Mouse (Mus musculus) spleen, adult 2 months (tissue): Measurements from ENCODE around the gene Ackr4. TPM values are rescaled to one million over a fixed set of nuclear protein-coding genes. Genes with fewer than 3 reads are reported as not detected.

Experiments
- DNase-seq, 2 experiments: peaks; one replicate each; pipeline versions ENCODE4 v3.0.0 to v3.0.0-alpha.2; 2012 to 2021; ENCODE audit warnings: low spot score in 2 of 2, low read depth in 1 of 2
- H3K27ac ChIP-seq: fragments of 200-500 bp; 2 replicates; pipeline ENCODE4 v1.5.1; 2012; ENCODE audit warnings: low read length, inconsistent platforms; ENCODE audit not compliant: insufficient read depth
- H3K27me3 ChIP-seq: fragments of 200-500 bp; 2 replicates; pipeline ENCODE4 v1.6.1; 2012; ENCODE audit warnings: mild to moderate bottlenecking, moderate library complexity, low read length, inconsistent platforms; ENCODE audit not compliant: control insufficient read depth, insufficient read depth
- H3K36me3 ChIP-seq: fragments of 200-500 bp; 2 replicates; pipeline ENCODE4 v1.6.1; 2012; ENCODE audit warnings: mild to moderate bottlenecking, low read length, inconsistent platforms; ENCODE audit not compliant: control insufficient read depth, insufficient read depth
- H3K4me1 ChIP-seq: fragments of 200-500 bp; 2 replicates; pipeline ENCODE4 v1.6.1; 2011; ENCODE audit warnings: inconsistent platforms; ENCODE audit not compliant: control insufficient read depth, insufficient read depth, insufficient read length
- H3K4me3 ChIP-seq: fragments of 200-500 bp; 2 replicates; pipeline ENCODE4 v1.5.1; 2011; ENCODE audit warnings: mild to moderate bottlenecking, inconsistent platforms; ENCODE audit not compliant: insufficient read depth, insufficient read length; ENCODE audit errors: extremely low read depth
- CTCF ChIP-seq: fragments of 200-500 bp; IDR thresholded peaks from 2 replicates; pipeline ENCODE4 v1.5.1; 2011; ENCODE audit warnings: mild to moderate bottlenecking, inconsistent platforms; ENCODE audit not compliant: insufficient read depth, insufficient read length, insufficient replicate concordance; ENCODE audit errors: extremely low read depth
- POLR2A ChIP-seq: fragments of 200-500 bp; IDR thresholded peaks from 2 replicates; pipeline ENCODE4 v1.6.1; 2011; ENCODE audit warnings: low read depth, low read length, inconsistent platforms
- WGBS: fragments of 180-500 bp; shearing (Covaris S2); methylation state at CpG from one replicate; pipeline ENCODE4 v1.1.7; 2018; 5-methylcytosine and 5-hydroxymethylcytosine counted together
- polyA plus RNA-seq: library from polyadenylated mRNA; depleted of rRNA; stranded (reverse); fragments of >200 nt; gene quantifications from 2 replicates; pipeline ENCODE4 v1.2.3, GENCODE M21; 2012

The Ackr4 gene
- polyA plus RNA-seq, 1 experiment: 1.6 TPM

- TF ChIP-seq POLR2A (no peak), CTCF (no peak)
These were observed 13.6 kb upstream of the Ackr4 start for GRCm38 (mm10) chr9:104140351-104140750.

GRCm38 (mm10) chr9:104130141-104130755, 3.5 kb upstream of the Ackr4 start:
- DNase-seq: no peak
- no peaks in the 10 kb centered on the region for H3K27me3 ChIP-seq
- no peak overlapping the region for H3K4me3 ChIP-seq
- H3K36me3 ChIP-seq: no peaks in the 10 kb centered on the region
- no peaks in the 10 kb centered on the region for H3K4me1 ChIP-seq
- 88% methylated on average over 9 of the region's 9 CpGs for WGBS
- H3K27ac ChIP-seq: no peak overlapping the region
- TF ChIP-seq CTCF (no peak), POLR2A (no peak)

More at GRCm38 (mm10) chr9:104140351-104140750, 13.6 kb upstream of the Ackr4 start:
- 47% methylated on average over 6 of the region's 6 CpGs for WGBS
- Histone ChIP-seq H3K36me3 (no peaks in the 10 kb centered on the region), H3K27me3 (no peaks in the 10 kb centered on the region), H3K4me3 (no peak overlapping the region), H3K4me1 (no peaks in the 10 kb centered on the region), H3K27ac (no peak overlapping the region)
- DNase-seq: no peak

GRCm38 (mm10) chr9:104128110-104128509, 1.4 kb upstream of the Ackr4 start:
- no peak for DNase-seq
- H3K27ac ChIP-seq: no peak overlapping the region
- H3K4me3 ChIP-seq: no peak overlapping the region
- H3K4me1 ChIP-seq: no peaks in the 10 kb centered on the region
- no peaks in the 10 kb centered on the region for H3K36me3 ChIP-seq
- TF ChIP-seq CTCF: no peak
- no peak for TF ChIP-seq POLR2A
- WGBS: 87% methylated on average over 2 of the region's 2 CpGs
- no peaks in the 10 kb centered on the region for H3K27me3 ChIP-seq

- Histone ChIP-seq H3K4me1 (no peaks in the 10 kb centered on the region), H3K27ac (no peak overlapping the region), H3K4me3 (no peak overlapping the region), H3K27me3 (no peaks in the 10 kb centered on the region), H3K36me3 (no peaks in the 10 kb centered on the region)
- WGBS: 87% methylated on average over 5 of the region's 5 CpGs
- DNase-seq: no peak
- TF ChIP-seq POLR2A (no peak), CTCF (no peak)
These were observed 3.1 kb downstream of the Ackr4 start for GRCm38 (mm10) chr9:104123622-104124021.

- 45% methylated on average over 5 of the region's 5 CpGs for WGBS
These were observed 3.6 kb downstream of the Ackr4 start for GRCm38 (mm10) chr9:104123101-104123500.

GRCm38 (mm10) chr9:104109151-104109550, 17.6 kb downstream of the Ackr4 start:
- 95% methylated on average over 5 of the region's 5 CpGs for WGBS
- no peak for DNase-seq
- Histone ChIP-seq H3K27me3 (no peaks in the 10 kb centered on the region), H3K4me1 (no peaks in the 10 kb centered on the region), H3K4me3 (no peak overlapping the region), H3K36me3 (no peaks in the 10 kb centered on the region), H3K27ac (no peak overlapping the region)
- TF ChIP-seq POLR2A (no peak), CTCF (no peak)

More at GRCm38 (mm10) chr9:104123101-104123500, 3.6 kb downstream of the Ackr4 start:
- H3K36me3 ChIP-seq: no peaks in the 10 kb centered on the region
- DNase-seq: no peak
- H3K27me3 ChIP-seq: no peaks in the 10 kb centered on the region
- no peak overlapping the region for H3K27ac ChIP-seq
- no peaks in the 10 kb centered on the region for H3K4me1 ChIP-seq
- H3K4me3 ChIP-seq: no peak overlapping the region
- no peak for TF ChIP-seq CTCF
- TF ChIP-seq POLR2A: no peak

GRCm38 (mm10) chr9:104108571-104109143, 18.1 kb downstream of the Ackr4 start:
- DNase-seq: no peak
- H3K27ac ChIP-seq: no peak overlapping the region
- WGBS: 94% methylated on average over 2 of the region's 2 CpGs
- no peak overlapping the region for H3K4me3 ChIP-seq
- no peaks in the 10 kb centered on the region for H3K27me3 ChIP-seq
- H3K4me1 ChIP-seq: no peaks in the 10 kb centered on the region
- H3K36me3 ChIP-seq: no peaks in the 10 kb centered on the region
- TF ChIP-seq POLR2A: no peak
- no peak for TF ChIP-seq CTCF
